Mouse (Mus musculus): ENCODE results near the gene Slc38a8. TPM values are rescaled to one million over a fixed set of nuclear protein-coding genes. Genes with fewer than 3 reads are reported as not detected.

Gene Slc38a8
- total and polyA plus RNA-seq, 3 experiments: not detected

- no peak for DNase-seq (ENCODE audit: low read depth, low spot score)
- Histone ChIP-seq H3K79me2 (ENCODE audit: control insufficient read depth, insufficient read depth, low read length, poor library complexity) (no peaks in the 10 kb centered on the region), H3K9ac (ENCODE audit: control insufficient read depth, low read depth, low read length, poor library complexity, severe bottlenecking) (no peak overlapping the region), H3K9me3 (replicated peaks; ENCODE audit: insufficient read depth, low read length) (no peaks in the 10 kb centered on the region), H3K27me3 (ENCODE audit: control insufficient read depth in 1 of 2, insufficient read depth in 2 of 2, low read length in 2 of 2) (no peaks in the 10 kb centered on the region), H3K27ac (ENCODE audit: control insufficient read depth, low read depth, low read length) (no peak overlapping the region), H3K4me1 (ENCODE audit: control insufficient read depth in 1 of 2, insufficient read depth in 2 of 2, low read length in 2 of 2) (no peaks in the 10 kb centered on the region), H3K4me3 (ENCODE audit: control insufficient read depth in 1 of 2, insufficient read depth in 1 of 2, low read depth in 2 of 2, low read length in 2 of 2) (no peak overlapping the region), H3K36me3 (ENCODE audit: control insufficient read depth in 1 of 2, insufficient read depth in 2 of 2, low read length in 2 of 2) (no peaks in the 10 kb centered on the region)
- TF ChIP-seq USF1 (IDR thresholded peaks at IDR 0.05; ENCODE audit: low read depth, low read length): no peak
- no peak for TF ChIP-seq ZNF384 (IDR thresholded peaks at IDR 0.05; ENCODE audit: low read depth, low read length)
- no peak for TF ChIP-seq JUND (IDR thresholded peaks at IDR 0.05; ENCODE audit: low read depth, low read length)
- no peak for TF ChIP-seq SIN3A (IDR thresholded peaks at IDR 0.05; ENCODE audit: low read length)
- TF ChIP-seq ZKSCAN1 (IDR thresholded peaks at IDR 0.05; ENCODE audit: low read depth, low read length): no peak
- TF ChIP-seq ELF1 (IDR thresholded peaks at IDR 0.05; ENCODE audit: low read depth, low read length): no peak
- no peak for TF ChIP-seq ZC3H11A (IDR thresholded peaks at IDR 0.05; ENCODE audit: low read depth, low read length)
- no peak for TF ChIP-seq CTCF (IDR thresholded peaks at IDR 0.05 in 2 of 3, conservative IDR thresholded peaks at IDR 0.05 in 1 of 3; ENCODE audit: control insufficient read depth in 1 of 3, insufficient read depth in 1 of 3, low read depth in 2 of 3, low read length in 3 of 3, poor library complexity in 1 of 3, severe bottlenecking in 1 of 3)
- no peak for TF ChIP-seq TAL1 (IDR thresholded peaks at IDR 0.05; ENCODE audit: low read length)
- TF ChIP-seq BHLHE40 (IDR thresholded peaks at IDR 0.05; ENCODE audit: borderline replicate concordance, low read depth, low read length): no peak
- TF ChIP-seq TCF12 (IDR thresholded peaks at IDR 0.05; ENCODE audit: low read depth, low read length): no peak
- no peak for TF ChIP-seq CHD2 (IDR thresholded peaks at IDR 0.05; ENCODE audit: low read length)
- TF ChIP-seq MEF2A (IDR thresholded peaks at IDR 0.05; ENCODE audit: extremely low read depth, insufficient replicate concordance, low read depth, low read length, poor library complexity, severe bottlenecking): no peak
- no peak for TF ChIP-seq EP300 (IDR thresholded peaks at IDR 0.05; ENCODE audit: low read depth in 1 of 2, low read length in 2 of 2)
- no peak for TF ChIP-seq KAT2A (conservative IDR thresholded peaks at IDR 0.05; ENCODE audit: low read depth, low read length)
Measured at GRCm38 (mm10) chr8:119446990-119447780, 54.3 kb downstream of the Slc38a8 start.

- Histone ChIP-seq H3K27me3 (ENCODE audit: control insufficient read depth in 1 of 2, insufficient read depth in 2 of 2, low read length in 2 of 2) (no peaks in the 10 kb centered on the region), H3K4me1 (ENCODE audit: control insufficient read depth in 1 of 2, insufficient read depth in 2 of 2, low read length in 2 of 2) (no peaks in the 10 kb centered on the region), H3K9me3 (replicated peaks; ENCODE audit: insufficient read depth, low read length) (no peaks in the 10 kb centered on the region), H3K36me3 (ENCODE audit: control insufficient read depth in 1 of 2, insufficient read depth in 2 of 2, low read length in 2 of 2) (no peaks in the 10 kb centered on the region), H3K79me2 (ENCODE audit: control insufficient read depth, insufficient read depth, low read length, poor library complexity) (no peaks in the 10 kb centered on the region), H3K9ac (ENCODE audit: control insufficient read depth, low read depth, low read length, poor library complexity, severe bottlenecking) (no peak within 1 kb of the TSS), H3K4me3 (ENCODE audit: control insufficient read depth in 1 of 2, insufficient read depth in 1 of 2, low read depth in 2 of 2, low read length in 2 of 2) (no peak within 1 kb of the TSS), H3K27ac (ENCODE audit: control insufficient read depth, low read depth, low read length) (no peak within 1 kb of the TSS)
- TF ChIP-seq E2F4 (IDR thresholded peaks at IDR 0.05; ENCODE audit: borderline replicate concordance, low read depth, low read length) (no peak), NELFE (IDR thresholded peaks at IDR 0.05; ENCODE audit: low read depth, low read length) (no peak), BHLHE40 (IDR thresholded peaks at IDR 0.05; ENCODE audit: borderline replicate concordance, low read depth, low read length) (no peak)
- DNase-seq (ENCODE audit: low read depth, low spot score): no peak
Measured at GRCm38 (mm10) chr8:119446211-119446989, 55.1 kb downstream of the Slc38a8 start, which contains the start of gene Necab2. TSS of gene Necab2 (plus strand) at chr8:119446719.
